Mouse (Mus musculus): ENCODE measurements at regions not wholly inside any gene's neighbourhood (a gene's known extent, or its start where the extent isn't known, plus 50 kb on each side); places are given as distances from the start of the nearest gene placed in this dataset.

DNA sequence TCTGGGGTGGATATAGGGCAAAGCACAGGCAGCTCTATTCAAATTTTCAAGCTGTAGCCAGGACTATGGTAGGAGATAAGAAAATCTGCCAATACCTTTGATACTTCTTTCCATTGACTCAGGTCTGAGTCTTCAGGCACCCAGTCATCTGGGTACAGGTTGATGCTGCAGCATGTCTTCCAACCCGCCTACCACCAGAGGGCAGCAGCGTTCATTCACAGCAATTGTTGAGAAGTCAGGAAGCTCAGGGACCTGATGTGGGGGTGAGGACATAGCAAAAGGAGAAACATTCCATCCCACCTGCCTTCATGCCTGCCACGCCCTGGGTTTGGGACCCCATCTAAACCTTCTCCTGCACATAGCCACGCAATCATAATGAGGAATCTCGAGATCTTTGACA, 118.2 kb upstream of the Gm21876 start:
- peak in 1 of 2 experiments; percentile 56 for DNase-seq (ENCODE audit: low spot score in 2 of 2)

DNA sequence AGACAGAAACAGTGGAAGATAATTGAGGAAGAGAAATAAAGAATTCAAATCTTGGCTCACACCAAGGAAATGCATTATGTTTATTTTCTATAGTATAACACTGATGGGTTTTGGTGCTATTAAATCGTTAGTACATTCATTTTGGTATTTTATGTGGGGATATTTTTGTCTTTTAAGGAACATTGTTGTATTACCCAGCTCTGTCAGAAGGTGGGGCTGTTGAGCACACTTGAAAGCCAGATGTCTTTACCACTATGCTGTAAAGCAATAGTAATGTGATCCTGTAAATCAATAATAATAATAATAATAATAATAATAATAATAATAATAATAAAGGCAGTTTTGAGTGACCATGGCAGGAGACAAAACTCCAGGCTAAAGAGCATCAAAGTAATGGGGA, 120.0 kb upstream of the Gm21876 start:
- no peak for DNase-seq (ENCODE audit: low spot score in 2 of 2)

DNA sequence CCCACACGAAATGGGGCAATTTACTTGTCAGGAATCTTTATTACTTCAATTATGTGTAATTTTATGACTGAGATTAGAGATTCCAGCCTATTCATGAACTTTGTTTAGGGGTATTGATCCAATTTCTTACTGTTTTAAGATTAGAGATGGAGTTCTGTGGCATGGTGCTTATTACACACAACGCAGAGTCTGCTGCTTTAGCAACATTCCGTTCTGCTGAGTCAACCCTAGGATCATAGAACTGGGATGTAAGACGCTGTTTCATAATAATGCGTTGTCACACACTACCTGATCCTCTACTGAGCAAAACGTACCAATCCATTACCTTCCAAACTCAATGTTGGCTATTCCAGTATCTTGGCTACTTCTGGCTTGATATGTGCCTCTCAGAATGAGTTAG, 121.9 kb upstream of the Gm21876 start:
- DNase-seq (ENCODE audit: low spot score in 2 of 2) = no peak

DNA sequence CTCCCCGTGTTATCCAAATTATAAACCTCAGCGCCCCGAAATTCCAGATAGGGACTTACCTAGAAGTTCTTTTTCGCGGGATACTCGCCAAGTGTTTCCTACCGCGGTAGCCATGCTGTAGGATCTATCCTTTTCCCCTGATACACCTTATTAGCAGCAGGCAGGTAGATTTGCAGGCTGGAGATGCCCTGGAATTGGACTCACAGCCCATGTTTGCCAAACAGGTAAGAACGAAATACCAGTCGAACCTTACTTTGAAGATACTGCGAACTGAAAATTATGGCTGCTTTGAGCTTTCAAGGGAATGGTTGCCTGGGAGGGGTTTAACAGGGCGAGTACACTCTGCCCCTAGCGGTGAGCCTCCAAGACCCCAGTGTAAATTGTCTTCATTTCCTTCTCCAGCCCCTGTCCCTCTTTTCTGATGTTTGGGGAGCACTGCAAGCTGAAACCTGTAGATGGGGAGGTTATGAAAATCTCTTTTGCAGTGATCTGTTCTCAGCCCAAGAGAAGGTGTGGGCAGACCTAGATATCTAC, 149.8 kb upstream of the Agtr2 start:
- no peak for DNase-seq (ENCODE audit: low spot score in 2 of 2)

DNA sequence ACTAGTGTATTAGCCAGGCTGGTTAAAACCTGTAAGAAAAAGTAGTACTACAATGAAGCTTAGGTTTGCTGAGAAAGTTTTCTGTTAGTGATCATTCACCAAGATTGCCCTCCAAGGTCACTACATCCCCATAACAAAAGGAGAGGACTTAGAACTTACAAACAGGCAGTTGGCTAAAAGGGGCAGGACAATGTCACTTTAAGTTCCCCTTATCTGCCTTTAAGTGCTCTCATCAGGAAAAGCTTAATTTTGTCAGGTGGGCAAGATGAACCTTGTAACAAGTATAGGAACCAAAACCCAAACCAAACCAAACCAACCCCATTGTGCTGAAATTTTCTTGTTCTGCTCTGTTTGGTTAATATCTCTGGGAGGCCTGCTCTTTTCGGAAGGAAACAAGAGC, 139.9 kb upstream of the Agtr2 start:
- no peak for DNase-seq (ENCODE audit: low spot score in 2 of 2)

DNA sequence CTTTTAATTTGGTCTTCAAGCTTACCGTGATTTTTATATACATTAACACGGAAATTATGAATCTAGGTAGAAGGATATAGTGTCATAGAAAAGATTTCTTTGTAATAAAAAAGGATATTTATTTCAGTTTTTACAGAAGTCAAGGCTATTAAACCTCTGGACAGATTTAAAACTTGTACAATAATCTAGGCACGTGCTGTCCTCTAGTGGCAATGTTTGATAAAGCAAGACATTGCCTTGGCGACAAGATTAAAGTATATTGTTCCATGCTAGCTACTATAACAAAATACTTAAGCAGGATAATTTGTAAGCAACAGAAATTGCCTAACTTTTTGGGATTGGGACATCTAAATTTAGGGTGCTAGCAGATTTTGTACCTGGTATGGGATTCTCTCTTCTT, 133.8 kb upstream of the Agtr2 start:
- DNase-seq (ENCODE audit: low spot score in 2 of 2) = no peak

DNA sequence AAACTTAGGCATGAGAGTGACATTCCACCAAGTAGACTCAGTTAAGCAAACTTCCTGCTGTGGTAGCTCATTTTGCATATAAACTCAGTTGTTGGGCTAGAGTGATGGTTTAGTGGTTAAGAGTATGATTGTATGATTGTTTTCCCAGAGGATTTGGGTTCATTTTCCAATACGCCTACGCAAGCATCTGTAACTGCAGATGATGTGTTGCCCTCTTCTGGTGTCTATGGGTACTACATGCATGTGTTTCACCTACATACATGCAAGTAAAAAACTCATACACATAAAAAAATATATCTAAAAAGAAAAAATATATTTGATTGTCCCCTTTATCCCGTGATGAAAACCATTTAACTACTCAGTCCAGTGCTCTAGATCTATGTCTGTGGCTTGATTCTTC, 132.0 kb upstream of the Agtr2 start:
- DNase-seq (ENCODE audit: low spot score in 2 of 2) = no peak

DNA sequence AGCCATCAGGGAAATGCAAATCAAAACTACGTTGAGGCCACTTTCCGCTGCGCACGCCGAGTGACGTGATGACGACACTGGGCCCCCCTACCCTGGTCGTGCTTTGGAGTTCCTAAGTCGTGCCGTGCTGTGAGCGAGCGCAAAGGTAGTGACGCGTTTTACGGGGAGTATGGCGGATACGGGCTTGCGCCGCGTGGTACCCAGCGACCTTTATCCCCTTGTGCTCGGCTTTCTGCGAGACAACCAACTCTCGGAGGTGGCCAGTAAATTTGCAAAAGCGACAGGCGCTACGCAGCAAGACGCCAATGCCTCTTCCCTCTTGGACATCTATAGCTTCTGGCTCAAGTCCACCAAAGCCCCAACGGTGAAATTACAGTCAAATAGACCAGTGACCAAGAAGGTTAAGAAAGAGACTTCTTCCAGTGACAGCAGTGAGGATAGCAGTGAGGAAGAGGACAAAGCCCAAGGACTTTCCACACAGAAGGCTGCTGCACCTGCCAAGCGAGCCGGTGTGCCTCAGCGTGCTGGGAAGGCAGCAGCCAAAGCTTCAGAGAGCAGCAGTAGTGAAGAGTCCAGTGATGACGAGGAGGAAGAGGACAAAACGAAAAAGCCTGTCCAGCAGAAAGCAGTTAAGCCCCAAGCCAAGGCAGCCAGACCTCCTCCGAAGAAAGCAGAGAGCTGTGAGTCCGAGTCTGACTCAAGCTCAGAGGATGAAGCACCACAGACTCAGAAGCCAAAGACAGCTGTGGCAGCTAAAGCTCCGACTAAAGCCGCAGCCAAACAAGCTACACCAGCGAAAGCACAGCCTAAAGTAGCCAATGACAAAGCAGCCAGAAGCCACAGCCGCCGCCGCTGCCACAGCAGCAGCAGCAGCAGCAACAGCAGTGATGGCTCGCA, 123.3 kb upstream of the Agtr2 start:
- peak in 1 of 2 experiments; percentile 13 for DNase-seq (ENCODE audit: low spot score in 2 of 2)

DNA sequence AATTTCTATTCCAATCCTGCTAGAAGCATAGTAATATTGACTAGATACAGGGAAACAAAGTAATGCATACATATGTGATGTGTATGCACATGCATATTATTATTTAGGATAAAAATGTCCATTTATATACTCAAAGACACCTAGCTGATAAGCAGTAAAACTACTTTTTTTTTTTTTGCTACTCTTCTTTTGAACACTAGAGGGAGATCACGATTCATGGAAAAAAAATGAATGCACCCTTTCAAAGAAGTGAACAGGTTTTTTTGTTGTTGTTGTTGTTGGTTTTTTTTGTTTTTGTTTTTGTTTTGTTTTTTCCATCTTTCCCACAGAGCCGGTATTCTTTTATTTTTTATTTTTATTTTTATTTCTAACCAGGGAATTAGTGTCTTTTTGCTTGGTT, 99.1 kb upstream of the Agtr2 start:
- DNase-seq (ENCODE audit: low spot score in 2 of 2) = no peak

DNA sequence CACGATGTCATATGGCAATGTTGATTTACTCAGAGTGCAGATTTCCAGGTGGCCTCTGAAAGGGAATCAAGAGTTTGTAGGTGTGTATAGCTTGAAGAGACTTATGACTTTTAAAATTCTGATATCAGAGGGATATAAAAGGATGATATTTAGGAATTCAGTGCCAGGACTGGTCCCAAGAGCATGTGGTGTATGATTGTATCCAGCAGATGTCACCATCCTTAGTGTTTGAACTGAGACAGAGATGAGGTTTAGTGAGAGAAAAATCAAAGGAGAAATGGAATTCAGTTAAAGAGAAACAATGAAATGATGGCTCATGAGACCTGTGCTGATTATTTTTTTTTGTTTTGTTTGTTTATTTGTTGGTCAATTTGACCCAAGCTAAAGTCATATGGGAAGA, 94.4 kb upstream of the Agtr2 start:
- no peak for DNase-seq (ENCODE audit: low spot score in 2 of 2)

DNA sequence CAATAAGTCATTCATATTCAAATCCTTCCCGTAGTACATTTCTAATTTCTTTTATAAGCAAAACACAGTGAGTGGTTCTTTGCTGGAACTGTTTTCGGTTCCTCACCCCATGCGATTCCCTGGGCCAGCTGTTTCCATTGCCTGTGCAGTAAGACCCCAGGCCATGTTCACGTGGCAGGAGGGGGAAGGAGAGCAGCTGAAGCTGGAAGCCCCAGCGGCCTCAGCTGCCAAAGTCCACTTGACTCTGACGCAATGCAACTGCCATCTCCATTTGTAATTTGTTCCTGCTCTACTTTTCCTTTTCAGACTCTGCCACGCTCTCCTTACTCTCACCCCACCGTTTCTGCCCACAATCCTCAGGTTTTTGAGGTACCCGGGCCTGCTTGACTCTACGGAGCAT, 91.1 kb upstream of the Agtr2 start:
- DNase-seq (ENCODE audit: low spot score in 2 of 2) = no peak

DNA sequence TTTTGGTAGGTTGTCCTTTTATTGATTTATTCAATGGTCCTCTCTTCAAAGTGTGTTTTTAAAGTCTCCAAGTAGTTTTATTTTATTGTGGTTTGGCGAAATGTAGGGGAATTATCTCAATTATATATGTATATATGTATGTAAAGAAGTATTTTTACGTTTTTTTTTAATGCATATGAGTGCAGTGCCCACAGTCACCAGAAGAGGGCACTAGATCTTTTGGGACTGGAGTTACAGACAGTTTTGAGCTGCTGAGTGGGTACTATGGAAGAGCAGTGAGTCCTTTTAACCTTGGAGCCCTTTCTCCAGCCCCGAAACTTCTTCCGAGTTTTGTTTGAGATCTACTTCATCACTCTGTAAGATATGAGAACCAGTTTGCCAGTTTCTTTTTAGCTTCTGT, 59.5 kb upstream of the Agtr2 start:
- no peak for DNase-seq (ENCODE audit: low spot score in 2 of 2)

DNA sequence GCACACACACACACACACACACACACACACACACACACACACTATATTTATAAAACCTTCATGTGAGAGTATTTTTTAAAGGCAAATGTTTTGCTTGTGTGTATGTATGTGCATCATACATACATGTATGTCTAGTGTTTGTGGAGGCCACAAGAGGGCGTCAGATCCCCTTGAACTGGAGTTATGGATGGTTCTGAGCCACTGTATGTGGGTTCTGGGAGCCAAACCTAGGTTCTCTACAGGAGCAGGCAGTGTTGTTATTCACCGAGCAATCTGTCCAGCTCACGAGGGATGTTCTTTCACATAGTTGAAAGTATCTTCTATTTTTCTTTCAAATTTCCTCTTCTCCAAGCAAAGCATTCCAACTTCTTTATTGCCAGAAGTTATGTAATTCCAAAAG, 56.3 kb upstream of the Agtr2 start:
- no peak for DNase-seq (ENCODE audit: low spot score in 2 of 2)

DNA sequence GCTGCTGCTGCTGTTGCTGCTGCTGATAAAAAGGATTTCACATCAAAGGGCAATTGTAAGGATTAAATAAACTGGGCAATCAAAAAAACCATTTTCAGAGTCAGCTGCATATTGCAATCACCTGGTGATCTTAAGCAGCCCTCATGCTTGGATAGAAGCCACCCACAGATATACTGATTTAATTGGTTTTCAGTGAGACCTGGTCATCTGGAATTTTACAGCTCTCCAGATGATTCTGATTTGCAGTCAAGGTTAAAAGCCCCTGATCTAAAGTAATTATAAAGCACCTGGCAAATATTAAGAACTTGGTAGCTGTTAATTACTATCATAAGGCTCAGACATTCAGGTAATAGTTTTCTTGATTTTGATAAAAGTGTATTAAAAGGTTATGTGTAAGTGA, 50.8 kb upstream of the Agtr2 start:
- no peak for DNase-seq (ENCODE audit: low spot score in 2 of 2)
